Mouse (Mus musculus) WW6 (cell line): ENCODE results near the gene Atxn7l2.
"Not testable (repeated sequence)": the region's sequence is repeated elsewhere in the genome, so short reads cannot be mapped to it uniquely, and the experiment has no call there.

ENCODE experiments used
- DNase-seq: peaks from one replicate; pipeline ENCODE4 v3.0.0-alpha.2; 2013; ENCODE audit warnings: low read depth, low spot score

Gene Atxn7l2

DNA sequence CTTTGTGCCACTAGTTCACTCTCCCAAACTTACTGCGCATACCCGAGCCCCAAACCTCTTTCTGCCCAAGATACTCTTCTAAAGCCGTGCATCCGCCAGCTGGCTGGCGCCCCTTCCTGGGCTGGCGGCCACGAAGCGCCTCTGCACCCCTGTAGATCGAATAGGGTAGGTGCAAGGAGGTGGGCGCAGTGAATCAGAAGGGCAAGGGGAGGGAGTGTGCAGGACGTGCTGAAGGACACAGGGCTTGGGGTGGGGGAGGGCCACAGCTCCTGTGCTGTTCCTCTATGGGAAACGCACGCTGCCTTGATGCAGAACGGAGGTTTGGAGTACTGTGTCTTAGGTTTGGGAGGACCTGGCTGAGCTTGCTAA lies at the start of gene Atxn7l2:
Atxn7l2 (minus strand) TSS at position 164 of the 369 bp plus-strand sequence.
- DNase-seq: peak; percentile 63

DNA sequence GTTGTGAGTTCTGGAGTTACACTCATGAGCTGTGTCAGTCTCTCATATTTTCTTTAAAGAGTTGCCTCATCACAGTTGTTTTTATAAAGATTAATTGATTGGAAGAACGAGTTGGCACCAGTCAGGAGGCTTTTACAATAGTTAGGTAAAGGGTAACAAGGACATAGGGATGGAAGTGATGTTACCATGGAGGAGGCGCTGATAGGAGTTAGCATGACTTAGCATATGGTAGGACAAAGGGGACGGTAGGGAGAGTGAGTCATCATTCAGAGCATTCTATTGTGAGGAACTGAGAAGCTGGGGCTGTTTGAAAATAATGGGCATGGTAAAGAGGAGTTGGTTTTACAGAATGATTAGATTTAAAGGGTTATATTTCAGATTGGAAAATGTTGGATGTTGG lies 48.6 kb upstream of the Atxn7l2 start:
- no peak for DNase-seq

DNA sequence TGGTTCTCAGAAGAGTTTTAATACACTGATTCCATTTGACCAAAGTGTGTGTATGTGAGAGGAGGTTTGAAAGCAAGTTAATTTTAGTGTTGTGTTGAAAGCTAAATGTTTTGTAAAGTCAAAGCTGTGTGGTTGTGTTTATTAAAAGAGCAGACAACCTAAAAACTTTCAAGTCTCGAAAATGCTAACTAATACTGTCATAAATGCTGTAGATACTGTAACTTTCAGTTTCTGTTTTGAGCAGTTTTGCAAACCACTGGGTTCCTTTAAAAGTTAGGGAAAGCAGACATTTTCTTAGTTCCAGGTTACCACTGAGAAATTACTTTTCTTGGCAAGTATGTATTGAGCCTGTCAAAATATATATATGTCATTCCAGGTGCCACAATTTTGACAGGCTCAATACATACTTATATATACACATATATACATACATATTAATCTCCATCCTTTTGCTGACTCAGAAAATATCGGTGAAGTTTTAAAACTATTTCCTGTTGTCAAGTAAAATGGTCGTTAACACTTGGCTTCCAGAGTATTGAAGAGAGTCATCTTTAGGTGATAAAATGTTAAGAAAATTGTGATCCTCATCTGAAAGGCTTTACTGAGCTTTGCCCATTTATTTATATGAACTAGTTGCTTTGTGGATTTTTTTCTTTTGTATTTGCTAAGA lies 47.2 kb upstream of the Atxn7l2 start:
- DNase-seq: no peak

DNA sequence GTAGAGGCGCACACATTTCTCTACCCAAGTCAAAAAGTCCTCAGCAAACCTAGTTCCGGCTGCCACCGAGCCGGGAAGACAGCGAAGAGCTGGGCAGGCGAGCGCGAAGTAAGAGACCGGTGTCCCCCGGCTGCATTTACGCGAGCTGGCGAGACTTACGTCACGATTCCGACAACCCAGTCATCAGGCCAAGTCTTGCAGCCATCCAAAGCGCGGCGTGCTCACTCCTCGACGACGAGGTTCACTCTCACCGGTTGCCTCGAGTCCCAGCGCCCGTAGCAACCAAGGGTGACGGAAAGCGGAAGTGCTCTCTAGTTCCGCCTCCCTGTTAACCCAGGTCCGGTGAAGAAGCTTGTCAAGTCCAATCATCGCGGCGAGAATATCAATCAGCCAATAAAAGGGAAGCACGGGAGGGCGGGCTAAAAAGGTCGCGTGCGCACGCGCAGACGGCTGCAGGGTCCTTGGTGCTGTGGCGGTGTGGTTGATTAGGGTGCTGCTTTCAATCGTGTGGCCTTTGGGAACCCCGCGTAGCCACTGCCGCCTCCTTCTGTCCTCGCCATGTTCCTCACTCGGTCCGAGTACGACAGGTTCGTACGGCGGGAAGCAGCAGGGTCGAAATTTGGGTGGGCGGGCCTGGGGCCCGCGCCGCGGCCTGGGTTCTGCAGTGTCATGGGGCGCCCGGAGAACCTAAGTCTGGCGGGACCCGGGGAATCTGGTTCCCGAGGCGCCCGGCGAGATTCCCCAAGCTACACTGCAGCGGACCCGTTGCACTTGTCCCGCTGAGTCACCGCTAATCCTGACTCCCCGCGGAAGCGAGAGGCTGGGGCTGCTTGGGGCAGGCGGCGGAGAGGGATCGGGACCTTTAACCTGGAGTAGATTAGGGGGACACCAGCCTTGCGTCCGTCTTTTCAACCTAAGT lies 46.2 kb upstream of the Atxn7l2 start, which contains the start of gene Psma5:
Psma5 (plus strand) TSS at position 208 of the 919 bp plus-strand sequence.
- peak; percentile 98 for DNase-seq

DNA sequence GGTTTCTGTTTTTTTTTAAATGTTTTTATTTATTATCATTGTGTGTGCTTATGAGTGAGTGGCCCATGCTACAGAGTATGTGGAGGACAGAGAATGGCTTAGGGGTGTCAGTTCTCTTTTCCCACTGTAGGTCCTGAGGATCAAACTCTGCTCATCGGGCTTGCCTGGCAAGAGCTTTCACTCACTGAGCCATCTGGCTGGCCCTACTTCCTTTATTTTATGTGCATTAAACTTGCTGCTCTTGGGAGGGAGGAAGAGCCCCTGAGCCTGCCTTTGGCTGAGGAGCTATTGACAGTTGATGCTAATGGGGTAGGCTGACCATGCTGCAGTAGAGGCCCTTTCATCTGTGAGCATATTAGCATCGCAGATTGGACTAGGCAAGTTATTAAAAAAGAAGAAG lies 36.1 kb upstream of the Atxn7l2 start:
- DNase-seq: no peak

DNA sequence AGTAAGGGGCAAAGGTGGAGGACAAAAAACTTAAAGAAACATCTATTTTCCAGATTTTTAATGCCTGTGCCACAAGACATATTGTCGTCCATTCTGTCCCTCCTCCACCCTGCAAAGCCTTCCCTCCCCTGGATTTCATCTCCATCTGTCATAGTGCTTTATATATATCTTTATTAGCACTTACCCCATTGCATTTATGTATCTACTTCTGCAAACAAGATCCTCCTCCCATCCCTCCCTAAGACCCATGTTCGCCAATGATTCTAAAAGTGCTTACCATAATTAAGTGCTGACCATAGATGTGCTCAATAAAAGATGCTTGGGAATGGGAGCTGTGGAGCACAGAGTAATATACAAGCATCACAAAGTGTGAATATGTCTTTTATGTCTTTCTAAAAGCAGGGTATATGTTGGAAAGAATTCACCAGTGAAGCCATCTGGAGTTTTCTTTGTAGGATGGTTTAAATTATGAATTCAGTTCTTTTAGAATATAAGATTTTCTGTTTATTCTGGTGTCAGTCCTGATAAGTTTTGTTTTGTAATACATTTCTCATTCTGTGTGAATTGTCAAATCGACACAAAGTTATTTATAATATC lies 30.6 kb upstream of the Atxn7l2 start:
- DNase-seq: no peak

- not testable (repeated sequence) for DNase-seq
These were observed 26.9 kb upstream of the Atxn7l2 start for GRCm38 (mm10) chr3:108237474-108238102.

GRCm38 (mm10) chr3:108231646-108232045 lies 20.9 kb upstream of the Atxn7l2 start:
- no peak for DNase-seq

DNA sequence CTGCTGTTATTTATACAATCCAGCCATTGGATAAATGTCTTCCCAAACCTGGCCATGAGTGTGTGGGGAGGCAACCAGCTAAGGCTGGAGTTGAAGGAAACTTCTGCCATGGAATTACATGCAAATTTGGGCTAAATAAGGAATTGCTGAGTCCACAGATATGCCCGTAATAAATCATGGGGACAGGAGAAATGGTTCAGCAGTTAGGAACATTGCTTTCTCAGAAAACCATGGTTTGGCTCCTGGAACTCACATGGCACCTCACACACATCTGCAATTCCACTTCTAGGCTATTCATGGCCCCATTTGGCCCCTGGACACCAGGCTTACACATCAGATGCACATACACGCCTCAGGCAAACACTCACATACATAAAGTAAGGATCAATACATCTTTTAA lies 16.8 kb upstream of the Atxn7l2 start:
- DNase-seq: no peak

- DNase-seq: no peak
These were observed 16.0 kb upstream of the Atxn7l2 start, which contains the start of gene Sypl2 for GRCm38 (mm10) chr3:108226558-108227350. Sypl2 (minus strand) TSS chr3:108226648.

GRCm38 (mm10) chr3:108225711-108226557 lies 15.2 kb upstream of the Atxn7l2 start:
- DNase-seq: no peak

DNA sequence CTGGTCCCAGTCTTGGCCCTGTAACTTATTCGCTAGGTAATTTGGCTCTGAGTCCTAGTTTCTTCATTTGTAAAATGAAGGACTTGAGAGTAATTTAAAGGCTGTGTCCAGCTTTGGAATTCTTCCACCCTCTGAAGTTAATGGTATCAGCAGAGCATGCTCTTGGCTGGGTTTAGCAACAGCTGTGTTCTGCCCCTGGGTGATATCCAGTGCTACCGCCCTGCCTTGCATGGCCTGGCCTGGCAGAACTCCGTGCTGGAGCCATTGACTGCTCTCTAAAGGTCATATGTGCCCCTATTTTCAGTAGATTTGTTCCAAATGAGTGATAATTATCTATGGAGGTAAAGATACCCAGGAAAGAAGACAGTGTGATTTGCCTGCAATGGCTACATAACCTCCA lies 9.9 kb upstream of the Atxn7l2 start:
- DNase-seq: no peak

GRCm38 (mm10) chr3:108214734-108215133 lies 4.0 kb upstream of the Atxn7l2 start:
- DNase-seq: no peak

DNA sequence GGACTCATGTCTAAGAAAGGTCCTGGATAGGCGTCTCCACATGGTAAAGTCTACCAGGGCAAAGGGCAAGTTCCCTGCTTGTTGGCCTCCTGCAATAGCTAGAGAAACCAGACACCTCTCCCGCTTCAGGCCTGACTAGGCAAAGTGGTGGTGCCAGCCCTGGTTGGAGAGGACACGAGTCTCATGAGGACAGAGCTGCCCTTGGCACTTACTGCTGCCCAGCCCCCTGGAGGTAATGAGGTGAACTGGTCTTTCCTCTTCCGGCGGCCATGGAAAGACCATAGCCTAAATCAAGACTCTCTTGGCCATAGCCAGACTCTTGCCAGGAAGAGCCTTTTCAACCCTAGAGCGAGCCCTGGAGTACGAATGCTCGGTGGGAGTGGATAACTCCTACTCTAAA lies 1.7 kb upstream of the Atxn7l2 start:
- DNase-seq: no peak

DNA sequence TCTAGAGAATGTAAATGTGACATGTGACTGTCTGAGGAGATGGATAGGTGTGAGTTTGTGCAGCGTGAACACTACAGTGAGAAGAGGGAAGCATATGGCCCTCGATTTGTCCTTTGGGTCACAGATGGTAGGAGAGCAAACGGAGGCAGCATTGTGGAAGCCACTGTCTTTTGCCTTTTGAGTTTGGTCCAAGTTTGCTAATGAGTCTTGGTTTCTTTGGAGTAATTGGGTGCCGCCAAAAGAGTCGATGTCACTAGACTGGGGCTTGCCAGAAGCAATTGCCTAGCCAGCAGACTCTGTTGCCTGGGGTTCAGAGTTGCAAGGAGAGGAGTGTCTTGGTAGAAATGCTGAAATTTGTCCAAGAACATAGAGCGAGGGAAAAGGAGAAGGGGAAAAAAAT lies 1.1 kb upstream of the Atxn7l2 start:
- no peak for DNase-seq

GRCm38 (mm10) chr3:108209946-108210770 lies 576 bp downstream of the Atxn7l2 start:
- DNase-seq: peak; percentile 88

DNA sequence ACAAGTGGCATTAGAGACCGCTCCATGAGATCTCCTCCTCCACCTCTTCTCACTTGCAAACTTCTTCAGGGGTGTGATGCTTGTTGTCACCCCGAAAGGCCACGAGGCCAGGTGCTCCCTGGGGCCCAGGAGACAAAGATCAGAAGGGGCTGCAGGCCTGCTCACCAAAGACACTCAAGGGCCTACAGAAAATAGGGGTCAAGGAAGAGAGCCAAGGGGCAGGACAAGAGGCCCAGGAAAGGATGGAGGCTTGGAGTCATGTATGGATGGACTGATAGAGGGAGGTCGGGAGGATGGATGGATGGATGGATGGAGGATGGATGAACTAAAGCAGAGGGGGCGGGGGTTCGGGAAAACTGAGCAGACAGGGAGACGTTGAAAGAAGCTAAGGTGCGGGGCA lies 1.2 kb downstream of the Atxn7l2 start:
- DNase-seq: no peak

DNA sequence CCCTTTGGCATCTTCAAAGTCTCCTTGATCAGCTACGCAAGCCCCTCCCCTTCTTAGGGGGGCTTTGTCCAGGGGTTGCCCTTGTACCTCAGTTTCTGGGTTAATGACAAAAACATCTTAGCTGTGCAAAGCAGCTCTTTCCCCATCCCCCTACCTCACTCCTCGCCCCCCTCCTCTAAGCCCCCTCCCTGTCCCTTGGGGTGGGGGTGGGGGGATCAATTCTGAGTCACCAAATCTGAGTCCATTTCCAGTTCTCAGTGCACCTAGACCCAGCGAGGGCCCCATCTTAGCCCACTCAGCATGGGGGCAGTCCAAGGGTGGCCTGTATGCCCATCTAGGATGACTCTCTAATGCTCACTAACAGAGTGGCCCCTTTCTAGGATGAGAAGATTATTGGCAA lies 1.7 kb downstream of the Atxn7l2 start:
- DNase-seq: no peak

DNA sequence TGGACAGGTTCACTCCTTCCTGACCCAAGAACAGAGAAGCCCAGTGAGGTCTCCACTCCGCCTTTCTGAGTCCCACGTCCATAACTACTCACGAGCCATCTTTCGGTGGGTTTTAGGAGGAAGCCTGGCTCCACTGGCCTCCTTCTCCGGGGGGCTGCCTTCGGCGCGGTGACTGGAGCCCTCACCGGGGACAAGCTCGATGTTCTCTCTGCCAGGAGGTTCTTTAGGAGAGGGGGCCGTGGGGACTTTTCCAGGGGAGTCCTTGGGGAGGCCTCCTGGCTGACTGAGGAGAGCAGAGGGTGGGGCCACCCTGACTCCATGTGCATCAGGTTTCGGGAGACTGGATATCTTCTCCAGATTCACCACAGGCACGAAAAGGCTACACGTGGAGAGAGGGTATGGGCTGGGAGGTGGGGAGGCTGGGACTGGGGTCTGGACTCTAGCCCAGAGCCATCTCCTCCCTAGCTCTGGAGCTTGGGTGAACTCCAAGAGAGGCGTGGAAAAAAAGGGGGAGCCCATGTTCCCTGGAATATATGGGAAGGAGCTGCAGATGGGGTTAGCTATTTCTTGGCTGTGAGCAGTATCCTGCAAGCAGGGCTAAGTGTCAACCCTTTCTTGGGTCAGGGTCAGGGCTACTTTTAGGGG lies 3.9 kb downstream of the Atxn7l2 start:
- DNase-seq: no peak
